Mouse (Mus musculus) c-Kit-positive CD71-negative TER-119-negative erythroid progenitor cells, embryonic 14.5 days (primary cell): ENCODE measurements around the gene Dock1.

Experiments
- DNase-seq: peaks from one replicate; pipeline ENCODE4 v3.0.0-alpha.2; 2013; ENCODE audit warnings: low read depth

The Dock1 gene

DNA sequence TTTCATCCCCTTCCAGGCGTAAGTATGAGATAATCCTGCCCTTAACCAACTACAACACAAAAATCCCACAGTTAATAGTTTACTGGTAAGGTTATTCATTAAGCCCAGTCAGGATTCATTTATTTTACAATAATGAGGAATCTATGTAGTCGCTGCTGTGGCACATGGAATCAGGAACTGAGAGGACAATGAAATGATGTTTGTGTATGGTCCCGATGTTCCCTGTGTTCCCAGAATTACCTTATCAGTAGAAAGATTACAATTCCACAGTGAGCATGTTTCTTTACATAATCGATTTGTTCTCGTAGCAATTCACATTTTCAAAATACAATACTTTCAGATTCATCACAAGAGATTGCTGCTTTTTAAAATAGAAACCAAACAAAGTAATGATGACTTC lies 83.0 kb downstream of the Dock1 start:
- no peak for DNase-seq

DNA sequence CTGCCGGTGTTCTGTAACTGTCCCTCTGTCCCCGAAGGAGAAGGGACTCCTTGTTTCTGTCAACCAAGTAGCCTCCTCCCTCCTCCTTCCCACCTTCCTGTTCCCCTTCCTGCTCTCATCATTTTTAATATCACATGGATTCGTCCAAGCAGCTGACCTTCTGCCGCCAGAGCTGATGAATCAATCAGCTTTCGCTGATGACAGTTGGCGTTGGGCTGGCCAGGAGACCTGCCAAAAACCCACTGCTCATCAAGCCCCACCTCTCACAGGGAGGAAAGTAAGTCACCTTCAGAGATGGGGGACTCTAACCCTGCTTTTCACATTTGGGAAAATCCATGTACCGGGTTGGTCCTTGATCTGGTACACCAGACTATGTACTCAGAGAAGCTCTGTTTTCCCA lies 87.2 kb downstream of the Dock1 start:
- no peak for DNase-seq

DNA sequence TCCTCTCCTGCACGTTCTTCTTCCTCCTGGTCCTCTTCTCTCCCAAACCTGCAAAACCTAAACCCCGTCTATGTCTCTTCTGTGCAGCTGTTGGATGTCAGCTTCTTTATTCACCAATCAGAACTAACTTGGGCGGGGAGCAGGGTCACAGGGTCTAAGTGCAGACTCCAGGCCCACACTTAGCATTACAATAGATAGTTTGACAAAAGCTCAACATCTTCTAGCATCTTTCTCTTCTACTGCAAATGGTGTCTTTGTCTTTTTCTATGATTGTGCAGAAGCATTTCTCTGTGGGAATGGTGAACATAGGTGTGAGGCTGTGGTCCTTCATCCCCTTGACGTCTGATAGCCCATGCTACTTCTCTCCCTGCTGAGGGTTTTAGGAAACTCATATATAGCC lies 91.3 kb downstream of the Dock1 start:
- no peak for DNase-seq

DNA sequence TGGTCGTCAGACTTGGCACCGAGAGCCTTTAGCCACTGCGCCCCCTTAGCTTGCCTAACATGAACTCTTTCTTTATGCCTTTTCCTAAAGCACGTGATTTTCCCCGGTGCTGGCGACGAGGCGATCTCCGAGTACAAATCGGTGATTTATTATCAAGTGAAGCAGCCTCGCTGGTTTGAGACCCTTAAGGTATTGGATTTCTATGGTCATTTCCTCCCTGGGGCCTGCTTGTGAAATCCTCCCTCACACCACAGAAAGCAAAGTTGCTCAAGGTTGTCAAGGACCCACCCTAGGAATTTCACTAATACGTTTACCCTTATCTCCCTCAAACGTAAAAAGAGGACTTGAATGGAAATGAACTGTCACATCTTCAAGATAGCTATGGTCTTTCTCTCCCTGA lies 94.7 kb downstream of the Dock1 start:
- DNase-seq, result no peak

DNA sequence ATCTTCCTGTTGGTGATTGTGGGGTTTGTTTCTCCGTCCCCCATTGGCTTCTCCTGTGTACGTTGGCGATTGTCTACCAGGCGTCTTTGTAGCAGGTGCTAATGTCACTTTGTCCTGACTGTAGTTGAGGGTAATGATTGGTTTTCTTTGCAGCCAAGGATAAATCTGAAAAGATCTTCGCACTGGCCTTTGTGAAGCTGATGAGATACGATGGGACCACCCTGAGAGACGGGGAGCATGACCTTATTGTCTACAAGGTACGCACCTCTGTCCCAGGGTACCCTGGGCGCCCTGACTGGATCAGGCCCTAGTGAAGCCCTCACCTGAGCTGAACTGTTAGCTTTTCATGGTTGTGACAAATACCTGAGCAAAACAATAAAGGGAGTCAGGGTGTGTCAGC lies 100.9 kb downstream of the Dock1 start:
- DNase-seq, result no peak

DNA sequence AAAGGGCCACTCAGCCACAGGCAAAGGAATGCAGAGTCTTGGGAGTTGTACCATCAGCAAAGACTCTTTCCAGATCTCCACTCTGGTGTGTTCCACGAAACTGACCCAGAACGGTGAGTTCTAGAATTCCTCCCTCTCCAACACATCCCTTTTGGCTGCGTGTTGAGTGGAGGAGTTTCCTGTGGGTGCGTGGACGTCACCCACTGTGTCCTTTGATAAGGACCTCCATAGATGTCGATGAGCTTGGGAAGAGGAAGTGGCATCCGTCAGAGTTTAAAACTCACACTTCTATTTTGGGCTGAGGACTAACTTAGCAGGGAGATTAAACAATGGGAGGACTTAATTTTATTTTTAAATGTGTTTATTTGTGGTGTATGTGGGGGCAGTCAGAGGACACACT lies 101.9 kb downstream of the Dock1 start:
- no peak for DNase-seq

DNA sequence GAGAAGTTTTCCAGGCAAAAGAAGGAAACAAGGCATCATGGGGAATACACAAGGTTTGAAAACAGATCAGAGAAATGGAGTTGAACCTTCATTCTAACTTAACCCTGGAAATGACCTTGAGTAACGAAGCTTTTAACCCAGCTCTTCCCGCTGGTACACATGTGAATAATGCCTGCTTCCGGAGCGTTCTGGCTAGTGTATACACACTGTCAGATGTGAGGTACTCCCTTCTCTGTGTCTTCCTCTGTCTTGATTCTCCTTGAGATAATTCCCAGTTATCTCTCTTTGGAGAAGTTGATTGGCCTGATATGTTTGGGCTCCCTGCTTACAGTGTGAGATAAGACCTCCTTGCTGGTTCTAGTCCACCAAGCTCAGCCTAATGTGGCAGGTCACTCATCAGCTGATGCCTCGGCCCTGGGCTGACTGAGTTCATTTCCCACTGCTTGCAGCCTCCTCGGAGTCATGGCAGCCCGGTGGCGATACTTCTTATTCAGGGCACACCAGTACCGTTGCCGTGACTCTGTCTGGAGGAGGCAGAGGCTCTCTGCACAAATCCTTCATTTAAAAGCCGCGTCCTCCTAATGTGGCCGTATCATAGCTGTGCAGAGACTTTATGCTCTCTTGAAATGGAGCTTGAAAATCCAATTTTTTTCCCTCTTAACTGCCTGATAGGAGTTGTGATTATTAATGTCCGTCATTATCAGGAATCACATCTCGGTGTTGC lies 102.6 kb downstream of the Dock1 start:
- no peak for DNase-seq

DNA sequence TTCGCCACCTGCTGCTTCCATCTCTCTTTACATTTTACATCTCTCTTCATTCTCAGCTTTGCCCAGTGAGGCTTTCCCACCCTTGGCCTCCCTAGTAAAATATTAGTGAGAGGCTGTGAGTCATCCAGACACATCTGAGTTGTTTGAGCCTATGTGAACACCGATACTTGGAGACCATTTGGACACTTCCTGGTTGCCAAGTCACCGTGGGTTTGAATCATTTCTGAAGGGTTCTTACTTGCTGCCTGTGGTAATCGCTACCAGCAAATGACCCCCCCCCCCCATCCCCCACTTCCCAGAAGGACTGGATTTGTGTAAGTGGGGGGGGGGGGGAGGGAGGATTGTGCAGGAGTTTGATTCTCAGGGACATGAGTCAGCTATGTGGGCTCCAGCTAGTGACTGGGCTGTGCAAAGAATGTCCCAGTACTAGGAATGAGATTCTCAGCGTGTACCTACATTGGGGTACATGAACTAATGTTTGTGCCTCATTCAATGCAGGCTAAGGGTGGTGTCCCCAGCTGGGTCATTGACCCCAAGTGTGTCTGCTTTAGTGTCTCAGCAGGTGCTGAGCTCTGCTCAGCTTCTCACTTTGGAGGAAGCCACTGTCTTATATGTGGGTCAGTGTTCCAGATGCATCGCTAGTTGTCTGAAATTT lies 103.4 kb downstream of the Dock1 start:
- DNase-seq, result no peak

DNA sequence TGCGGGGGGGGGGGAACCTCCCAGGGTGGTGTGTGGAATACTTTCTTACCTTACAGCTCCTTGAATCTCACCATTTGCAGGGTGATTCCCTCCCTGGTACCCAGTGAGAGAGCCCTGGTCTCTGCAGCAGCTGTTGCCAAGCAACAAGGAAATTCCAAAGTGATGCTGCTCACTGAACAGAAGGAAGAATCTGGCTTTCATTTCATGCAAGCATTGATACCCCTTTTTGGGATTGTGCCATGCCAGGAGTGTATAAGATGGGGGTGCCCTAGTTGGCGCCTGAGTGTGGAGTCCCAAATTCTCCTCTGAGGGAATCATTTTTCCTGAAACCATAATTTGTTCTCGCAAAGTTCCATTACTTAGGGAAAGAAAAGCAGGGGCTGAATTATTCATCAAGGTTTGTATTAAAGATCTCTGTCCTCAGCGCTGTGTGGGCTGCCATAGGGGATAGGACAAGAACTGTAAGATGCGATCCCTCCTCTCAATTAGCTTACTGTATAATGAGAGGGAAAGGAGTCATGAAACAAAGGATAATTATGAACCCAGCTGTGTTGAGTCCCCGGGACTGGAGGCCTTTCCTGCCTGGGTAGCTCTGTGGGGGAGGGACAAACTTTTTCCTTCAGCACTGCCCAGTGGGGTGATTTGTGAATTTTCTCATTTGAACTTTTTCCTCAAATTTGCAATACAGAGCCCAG lies 104.2 kb downstream of the Dock1 start:
- DNase-seq, result no peak

DNA sequence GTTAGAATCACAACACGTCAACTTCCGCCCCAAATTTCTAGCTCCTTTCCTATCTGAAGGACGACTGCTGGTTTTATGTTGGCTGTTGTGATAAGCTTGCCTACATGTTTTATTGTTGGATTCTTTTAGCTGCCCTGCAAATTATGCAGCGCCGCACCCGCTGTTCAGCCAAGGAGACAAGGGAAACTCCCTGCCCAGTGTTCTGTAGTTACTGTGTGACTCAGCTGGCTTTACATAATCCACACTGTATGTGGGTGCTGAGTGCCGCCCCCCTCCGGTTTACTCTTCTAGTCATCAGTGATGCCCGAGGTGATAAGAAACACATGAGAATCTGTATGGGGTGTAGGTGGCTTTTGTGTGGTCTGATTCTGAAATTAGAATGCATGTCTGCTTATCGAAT lies 105.2 kb downstream of the Dock1 start:
- DNase-seq, result no peak

DNA sequence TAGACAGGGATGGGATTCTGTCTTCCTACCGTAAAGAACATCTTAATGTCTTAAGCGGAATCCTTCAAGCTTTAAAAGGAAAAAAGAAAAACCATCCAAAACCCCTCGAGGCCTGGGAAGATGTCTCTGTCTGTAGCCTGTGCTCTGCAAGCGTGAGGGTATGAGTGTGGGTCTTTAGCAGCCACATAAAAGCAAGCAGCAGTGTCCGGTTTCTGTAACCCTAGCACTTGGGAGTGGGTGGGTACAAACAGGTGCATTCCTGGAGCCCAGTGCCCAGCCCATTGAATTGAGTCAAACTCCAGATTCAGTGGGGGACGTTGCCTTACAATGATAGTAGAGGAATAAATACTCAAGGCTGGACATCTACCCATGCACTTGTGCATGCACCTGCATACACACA lies 105.9 kb downstream of the Dock1 start:
- DNase-seq, result no peak

DNA sequence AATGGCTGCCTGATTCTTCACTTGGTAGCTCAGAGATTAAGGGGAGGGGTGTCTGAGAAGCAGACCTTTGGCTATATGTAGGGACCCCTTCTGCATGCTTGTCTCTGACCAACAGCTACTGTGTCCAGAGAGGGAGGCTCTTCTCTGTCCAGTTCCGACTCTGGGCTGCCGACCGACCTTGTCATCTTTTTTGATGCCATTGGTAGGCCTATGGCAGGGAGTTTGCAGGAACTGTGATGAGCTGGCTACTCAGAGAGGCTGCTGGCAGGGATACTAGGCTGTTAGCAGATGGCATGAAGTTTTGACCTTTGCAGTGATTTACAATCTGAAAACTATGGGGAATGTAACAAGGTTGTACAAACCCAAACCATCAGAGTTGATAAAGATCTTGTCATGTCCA lies 109.3 kb downstream of the Dock1 start:
- no peak for DNase-seq

DNA sequence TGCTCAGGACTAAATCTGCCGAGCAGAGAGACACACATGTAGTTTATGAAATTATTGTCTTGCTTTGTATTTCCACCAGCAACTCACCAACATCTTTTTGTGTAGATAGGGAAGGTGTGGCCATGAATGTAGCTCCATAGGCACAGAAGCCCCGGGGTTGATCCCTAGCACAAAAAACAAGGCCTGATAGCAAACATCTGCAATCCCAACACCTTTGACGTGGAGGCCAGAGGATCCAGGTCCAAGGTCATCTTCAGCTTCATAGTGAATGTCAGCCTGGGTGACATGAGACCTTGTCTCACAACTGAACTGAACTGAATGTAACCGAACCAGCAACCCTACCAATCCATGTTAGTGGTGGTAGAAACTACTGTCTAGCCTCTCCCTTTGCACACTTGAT lies 116.7 kb downstream of the Dock1 start:
- no peak for DNase-seq

DNA sequence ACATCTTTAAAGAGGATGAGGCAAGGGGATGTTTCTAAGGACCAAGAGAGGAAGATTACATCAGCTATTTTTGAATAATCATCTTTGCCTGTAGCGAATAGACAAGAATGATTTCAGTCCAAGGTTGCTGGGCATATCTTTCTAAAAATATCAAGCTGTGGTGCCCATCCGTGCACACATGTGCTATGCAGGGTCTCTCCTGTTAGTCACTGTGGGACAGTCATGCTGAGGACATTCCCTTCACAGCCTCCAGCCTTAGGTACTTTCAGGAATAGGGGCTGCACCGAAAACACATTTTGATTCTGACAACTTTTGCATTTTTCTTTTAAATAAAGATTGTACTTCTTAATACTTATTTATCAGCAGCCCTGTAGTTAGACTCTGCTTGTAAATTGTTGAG lies 124.4 kb downstream of the Dock1 start:
- DNase-seq, result no peak

DNA sequence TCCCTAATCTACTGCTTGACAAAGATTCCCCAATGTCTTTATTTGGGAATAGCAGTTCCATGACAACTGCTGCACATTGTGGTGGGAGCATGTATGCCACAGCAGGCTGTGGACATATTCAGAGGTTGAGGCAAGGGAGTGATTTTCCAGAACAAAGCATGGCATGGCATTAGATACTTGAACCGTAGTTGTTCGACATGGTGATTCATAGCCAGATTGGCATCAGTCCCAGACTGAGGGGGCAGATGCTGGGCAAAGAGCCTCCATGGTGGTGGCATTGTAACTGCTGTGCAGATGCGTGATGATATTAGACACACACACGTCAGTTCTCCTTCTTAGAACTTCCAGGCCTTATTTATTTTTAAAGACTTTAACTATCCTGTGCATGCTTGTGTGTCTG lies 129.6 kb downstream of the Dock1 start:
- DNase-seq, result no peak

DNA sequence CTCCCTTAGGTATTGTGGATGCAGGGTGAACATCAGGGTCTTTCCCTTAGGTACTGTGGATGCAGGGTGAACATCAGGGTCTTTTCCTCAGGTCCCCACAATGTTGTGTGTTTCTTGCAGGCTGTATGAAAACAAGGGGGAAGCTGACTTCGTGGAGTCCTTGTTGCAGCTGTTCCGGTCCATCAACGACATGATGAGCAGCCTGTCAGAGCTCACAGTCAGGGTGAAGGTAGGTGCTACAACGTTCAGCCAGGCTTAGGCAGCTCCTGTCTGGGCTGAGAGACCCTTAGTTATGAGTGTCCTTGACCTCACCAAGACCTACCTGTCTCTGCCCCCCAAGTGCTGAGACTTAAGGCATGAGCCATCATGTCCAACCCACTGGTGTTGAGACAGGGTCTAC lies 134.0 kb downstream of the Dock1 start:
- no peak for DNase-seq

DNA sequence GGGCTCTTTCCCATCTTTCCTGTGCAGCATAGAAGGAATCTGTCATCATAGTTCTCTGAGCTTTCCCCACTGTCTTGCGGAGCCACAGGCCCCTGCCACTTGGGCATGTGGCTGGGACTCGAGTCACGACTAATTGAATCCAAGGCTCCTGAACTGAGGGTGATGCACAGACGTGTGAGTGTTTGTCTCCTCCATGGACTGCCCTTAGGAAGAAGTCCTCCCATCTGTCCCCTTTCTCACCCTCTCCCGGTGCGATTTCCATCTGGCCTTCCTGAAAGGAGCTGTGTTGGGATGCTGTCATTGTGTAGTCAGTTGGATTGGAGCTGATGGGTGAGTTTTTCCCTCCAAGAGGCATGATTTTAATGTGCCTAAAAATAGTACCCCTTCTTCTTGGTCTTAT lies 136.3 kb downstream of the Dock1 start:
- DNase-seq, result no peak

DNA sequence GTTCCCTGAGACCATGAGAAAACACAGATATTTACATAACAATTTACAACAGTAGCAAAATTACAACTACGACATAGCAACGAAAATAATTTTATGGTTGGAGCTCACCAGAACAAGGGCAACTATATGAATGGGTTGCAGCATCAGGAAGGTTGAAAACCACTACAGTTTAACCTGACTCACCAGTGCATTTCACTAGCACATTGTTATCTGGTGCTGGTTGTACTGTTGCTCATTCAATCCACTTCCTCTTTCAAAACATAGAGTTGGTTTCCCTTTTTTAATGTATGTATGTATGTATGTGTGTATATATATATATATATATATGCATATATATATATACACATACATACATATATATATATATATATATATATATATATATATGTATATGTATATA lies 138.0 kb downstream of the Dock1 start:
- DNase-seq, result no peak

DNA sequence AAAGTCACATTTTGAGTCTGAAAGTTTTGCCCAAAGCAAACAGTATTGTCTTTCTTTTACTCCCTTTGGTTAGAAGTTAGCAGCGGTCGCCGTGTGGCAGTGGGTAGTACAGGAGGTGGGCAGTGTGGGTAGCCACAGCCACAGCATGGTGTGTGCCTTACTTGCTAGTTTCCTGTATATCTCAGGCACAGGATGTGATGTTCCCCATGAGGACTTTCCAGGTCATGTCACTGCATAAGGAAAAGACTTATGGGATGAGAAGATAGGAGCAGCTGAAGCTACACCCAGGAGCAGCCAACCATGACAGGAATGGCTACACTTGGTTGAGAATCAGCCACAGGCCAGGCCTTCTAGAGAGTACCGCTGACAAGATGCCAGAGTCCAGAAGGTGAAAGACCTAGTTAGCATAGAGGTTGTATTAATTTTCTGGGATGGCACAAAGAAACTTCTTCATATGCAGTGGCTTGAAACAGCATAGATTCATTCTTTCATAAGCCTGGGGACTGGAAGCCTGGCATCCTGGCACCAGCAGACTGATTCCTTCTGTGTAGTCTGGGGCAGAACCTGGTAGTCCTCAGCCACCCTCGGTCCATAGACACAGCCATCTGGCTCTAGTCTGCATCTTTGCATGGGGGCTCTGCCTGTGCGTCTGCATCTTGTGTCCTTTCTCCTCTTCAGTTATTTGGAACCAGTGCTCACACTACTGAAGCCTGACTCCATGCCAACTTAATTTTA lies 139.0 kb downstream of the Dock1 start:
- DNase-seq, result no peak

DNA sequence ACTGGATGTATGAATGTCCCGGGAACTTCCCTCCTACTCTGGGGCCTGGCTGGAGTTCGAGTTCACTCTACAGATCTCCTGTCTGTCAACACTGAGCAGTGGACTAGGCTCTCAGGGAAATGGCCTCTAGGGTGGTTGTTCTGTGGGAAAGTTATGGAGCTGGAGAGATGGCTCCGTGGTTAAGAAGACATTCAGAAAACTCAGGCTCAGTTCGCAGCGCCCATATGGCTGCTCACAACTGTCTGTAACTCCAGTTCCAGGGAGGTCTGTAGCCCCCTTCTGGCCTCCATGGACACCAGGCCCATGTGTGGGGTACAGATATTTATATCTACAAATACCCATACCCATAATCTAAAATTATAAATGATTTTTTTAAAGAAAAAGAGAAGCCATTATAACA lies 148.0 kb downstream of the Dock1 start:
- no peak for DNase-seq

DNA sequence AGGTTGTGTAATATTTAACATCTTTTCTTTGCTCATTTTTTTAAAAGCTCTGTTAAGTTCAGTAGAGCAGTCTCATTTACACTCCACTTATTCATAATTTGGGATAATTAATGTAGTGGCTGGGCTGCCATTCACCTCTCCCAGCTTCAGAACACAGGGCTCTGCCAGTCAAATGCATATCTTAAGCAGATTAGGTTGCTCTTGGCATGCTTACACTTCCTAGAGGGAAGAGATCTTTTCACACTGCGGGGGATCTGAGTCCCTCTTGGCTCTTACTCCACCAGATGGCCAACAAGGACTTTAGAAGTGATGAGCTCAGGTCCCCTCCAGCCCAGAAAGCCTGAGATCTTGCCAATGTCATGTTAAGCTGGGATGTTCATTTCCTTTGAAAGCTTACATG lies 150.8 kb downstream of the Dock1 start:
- DNase-seq, result no peak

DNA sequence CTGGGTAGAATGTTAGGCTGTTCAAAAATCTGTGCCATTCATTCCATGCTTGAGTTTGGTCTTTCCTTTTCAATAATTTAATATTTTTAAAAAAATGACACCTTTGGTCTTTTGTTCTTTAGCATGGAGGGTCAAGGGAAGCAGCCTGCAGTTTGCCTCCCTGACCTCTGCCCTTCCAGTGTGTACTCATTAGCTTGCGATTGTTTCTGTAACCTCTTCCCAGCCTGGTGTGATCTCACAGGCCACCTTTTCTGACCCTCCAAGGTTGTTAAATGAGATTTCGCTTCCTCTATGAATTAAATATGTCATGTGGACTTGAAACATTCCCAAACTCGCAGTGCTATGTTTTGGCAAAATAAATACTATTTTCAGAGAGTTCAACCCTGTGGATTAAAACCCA lies 151.6 kb downstream of the Dock1 start:
- DNase-seq, result no peak

DNA sequence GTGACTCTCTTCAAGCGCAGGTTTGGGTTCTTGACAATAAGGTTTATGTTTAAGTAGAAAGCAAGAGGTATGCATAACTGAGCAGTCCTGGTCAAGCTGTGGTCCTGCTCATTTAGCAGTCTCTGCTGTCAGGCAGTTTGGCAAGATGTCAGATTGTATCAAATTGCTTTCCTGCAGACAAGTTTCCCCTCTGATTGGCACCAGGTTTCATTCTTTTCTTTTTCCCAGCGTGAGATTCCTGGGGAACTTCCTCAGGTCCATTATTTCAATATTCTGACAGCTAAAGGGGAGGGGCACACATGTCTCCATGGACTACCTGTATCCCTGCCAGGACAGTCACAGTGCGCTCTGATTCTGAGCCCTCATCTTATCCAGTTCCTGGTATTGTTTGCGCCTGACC lies 153.4 kb downstream of the Dock1 start:
- no peak for DNase-seq
